In genomic region chr11:70374302-70374701, GRCm38 (mm10) we compare ENCODE assay signal across 28 mouse cellular contexts. TPM values are rescaled to one million over a fixed set of nuclear protein-coding genes. Genes with fewer than 3 reads are reported as not detected.
DNase-seq lines count a peak whose midpoint lies in the region; ATAC-seq and TF ChIP-seq lines count a peak whose summit lies in the region.
"Had no signal": no experiment of that assay in that cellular context is flagged by ENCODE, and none has a peak within 500 bp of the region (broad histone marks: within the 10 kb centered on the region; RNA-seq: fewer than 3 reads in every experiment).

No protein-coding gene starts in this region.

- peak; percentile 31 for TF ChIP-seq RAD21 in MEL (IDR thresholded peaks at IDR 0.05; ENCODE audit: low read depth, low read length)

- TF ChIP-seq EP300 in MEL (IDR thresholded peaks at IDR 0.05; ENCODE audit: low read depth in 1 of 2, low read length in 2 of 2) = peak; percentile 49 to 86

- ATAC-seq in hematopoietic stem cell, adult 5-6 weeks (replicated peaks in 1 of 2; ENCODE audit: insufficient read depth in 1 of 2, low FRiP score in 2 of 2, low TSS enrichment in 1 of 2, low read depth in 1 of 2, poor library complexity in 2 of 2, severe bottlenecking in 2 of 2) = peak; percentile 84 to 86
- ATAC-seq in neutrophil, adult 5-6 weeks (ENCODE audit: extremely low read depth, insufficient number of reproducible peaks, low FRiP score, poor library complexity, severe bottlenecking) = peak; percentile 89
- ATAC-seq: CD4-positive, CD25-positive, alpha-beta regulatory T cell, adult 4 months; forebrain, embryonic 13.5 days had no signal

- peaks cover 0 to 15% of the 10 kb centered on the region in 2 experiments; a peak in 2 of 4 replicates for H3K36me3 ChIP-seq in MEL (ENCODE audit: control insufficient read depth in 1 of 2, insufficient read depth in 2 of 2, low read length in 2 of 2)
- H3K36me3 ChIP-seq: embryonic facial prominence, embryonic 12.5 days; G1E; hindbrain, embryonic 12.5 days; liver, embryonic 13.5 days; midbrain, embryonic 12.5 days had no signal

- peak in 1 of 3 experiments; percentile 37; a peak in 2 of 6 replicates for TF ChIP-seq CTCF in MEL (IDR thresholded peaks at IDR 0.05 in 2 of 3, conservative IDR thresholded peaks at IDR 0.05 in 1 of 3; ENCODE audit: control insufficient read depth in 1 of 3, insufficient read depth in 1 of 3, low read depth in 2 of 3, low read length in 3 of 3, poor library complexity in 1 of 3, severe bottlenecking in 1 of 3)

- H3K4me1 ChIP-seq in MEL (ENCODE audit: control insufficient read depth in 1 of 2, insufficient read depth in 2 of 2, low read length in 2 of 2) = peaks cover 5 to 16% of the 10 kb centered on the region in 2 experiments
- H3K4me1 ChIP-seq: embryonic facial prominence, embryonic 12.5 days; forebrain, embryonic 13.5 days; hindbrain, embryonic 12.5 days; liver, embryonic 13.5 days; midbrain, embryonic 12.5 days had no signal

- peak overlapping the region; percentile 8; the same call in 1 of the 2 replicates for H3K9ac ChIP-seq in MEL (ENCODE audit: control insufficient read depth, low read depth, low read length, poor library complexity, severe bottlenecking)
- H3K9ac ChIP-seq: embryonic facial prominence, embryonic 12.5 days; forebrain, embryonic 13.5 days; hindbrain, embryonic 12.5 days; liver, embryonic 13.5 days; midbrain, embryonic 12.5 days had no signal

- peak overlapping the region; percentile 25 for H3K27ac ChIP-seq in MEL (ENCODE audit: control insufficient read depth, low read depth, low read length)
- H3K27ac ChIP-seq: embryonic facial prominence, embryonic 12.5 days; forebrain, embryonic 13.5 days; hindbrain, embryonic 12.5 days; left cerebral cortex, adult 2 months; liver, embryonic 13.5 days; midbrain, embryonic 12.5 days had no signal

- DNase-seq in lung, postnatal 25 days (ENCODE audit: low spot score) = peak; percentile 24
- DNase-seq in lung, adult 18-20 months = no peak
- DNase-seq in MEL (ENCODE audit: low read depth, low spot score) = peak; percentile 98
- no peak for DNase-seq in gastrocnemius, postnatal 10 days
- no peak for DNase-seq in spleen, adult 12 weeks (ENCODE audit: low spot score)
- DNase-seq: adrenal gland, postnatal 36 days; cerebellum, adult 8-10 months; gastrocnemius, postnatal 36 days; heart, postnatal 10 days; kidney, adult 8-10 months; kidney, postnatal 25 days; left cerebral cortex, postnatal 4 days; liver, embryonic 13.5 days; right cerebral cortex, postnatal 14 days had no signal

- H3K79me2 ChIP-seq in MEL (ENCODE audit: control insufficient read depth, insufficient read depth, low read length, poor library complexity) = no peaks in the 10 kb centered on the region

- no peaks in the 10 kb centered on the region for H3K9me3 ChIP-seq in MEL (replicated peaks; ENCODE audit: insufficient read depth, low read length)
- H3K9me3 ChIP-seq: embryonic facial prominence, embryonic 12.5 days; forebrain, embryonic 13.5 days; G1E; hindbrain, embryonic 12.5 days; liver, embryonic 13.5 days; midbrain, embryonic 12.5 days had no signal

- H3K4me3 ChIP-seq in MEL (ENCODE audit: control insufficient read depth in 1 of 2, insufficient read depth in 1 of 2, low read depth in 2 of 2, low read length in 2 of 2) = no peak overlapping the region; a peak in 1 of 4 replicates
- H3K4me3 ChIP-seq: embryonic facial prominence, embryonic 12.5 days; erythroblast, embryonic 14.5 days; forebrain, embryonic 13.5 days; hindbrain, embryonic 12.5 days; left cerebral cortex, adult 2 months; liver, embryonic 13.5 days; midbrain, embryonic 12.5 days; myocyte had no signal

- peaks cover 0 to 6% of the 10 kb centered on the region in 2 experiments; a peak in 3 of 4 replicates for H3K27me3 ChIP-seq in MEL (ENCODE audit: control insufficient read depth in 1 of 2, insufficient read depth in 2 of 2, low read length in 2 of 2)
- H3K27me3 ChIP-seq: embryonic facial prominence, embryonic 12.5 days; forebrain, embryonic 13.5 days; hindbrain, embryonic 12.5 days; midbrain, embryonic 12.5 days had no signal

- no peak for TF ChIP-seq POLR2A in MEL (IDR thresholded peaks at IDR 0.05; ENCODE audit: control insufficient read depth in 1 of 2, insufficient read depth in 1 of 2, low read depth in 1 of 2, low read length in 2 of 2, poor library complexity in 1 of 2)

TF ChIP-seq in MEL, 35 proteins besides CTCF, POLR2A, EP300 and RAD21:
- TF ChIP-seq JUND (IDR thresholded peaks at IDR 0.05; ENCODE audit: low read depth, low read length) (0 out of 2 replicates have a peak, but pooled peaks have one; percentile 37), SMC3 (IDR thresholded peaks at IDR 0.05; ENCODE audit: low read depth, low read length) (peak; percentile 55), TBP (IDR thresholded peaks at IDR 0.05; ENCODE audit: low read depth, low read length) (peak; percentile 96), E2F4 (IDR thresholded peaks at IDR 0.05; ENCODE audit: borderline replicate concordance, low read depth, low read length) (no peak), GATA1 (IDR thresholded peaks at IDR 0.05; ENCODE audit: low read depth, low read length) (0 out of 2 replicates have a peak, but pooled peaks have one; percentile 2), MAX (IDR thresholded peaks at IDR 0.05; ENCODE audit: low read length) (0 out of 2 replicates have a peak, but pooled peaks have one; percentile 44), NELFE (IDR thresholded peaks at IDR 0.05; ENCODE audit: low read depth, low read length) (no peak), CHD2 (IDR thresholded peaks at IDR 0.05; ENCODE audit: low read length) (no peak), HCFC1 (IDR thresholded peaks at IDR 0.05; ENCODE audit: low read depth, low read length) (peak; percentile 36; the same call in 1 of the 2 replicates), RCOR1 (IDR thresholded peaks at IDR 0.05; ENCODE audit: low read depth, low read length) (peak; percentile 46; the same call in 1 of the 2 replicates), ELF1 (IDR thresholded peaks at IDR 0.05; ENCODE audit: low read depth, low read length) (peak; percentile 64; the same call in 1 of the 2 replicates), MXI1 (IDR thresholded peaks at IDR 0.05; ENCODE audit: low read depth, low read length) (peak; percentile 53; the same call in 1 of the 2 replicates), USF2 (IDR thresholded peaks at IDR 0.05; ENCODE audit: borderline replicate concordance in 1 of 2, insufficient read depth in 1 of 2, low read depth in 1 of 2, low read length in 2 of 2) (no peak), UBTF (IDR thresholded peaks at IDR 0.05; ENCODE audit: borderline replicate concordance, insufficient read depth, low read depth, low read length) (0 out of 2 replicates have a peak, but pooled peaks have one; percentile 60), SIN3A (IDR thresholded peaks at IDR 0.05; ENCODE audit: low read length) (peak; percentile 63; the same call in 1 of the 2 replicates), MYC (IDR thresholded peaks at IDR 0.05; ENCODE audit: low read depth, low read length) (peak; percentile 92)

RNA-seq across cellular contexts. Expression of gene Alox15, which starts 22.5 kb away (rescaled TPM):
- not detected in 2 replicates for total RNA-seq in MEL (2012; rRNA removed)
- not detected for polyA plus RNA-seq in MEL (2012; ENCODE audit: insufficient read depth in 1 of 2, insufficient read length in 2 of 2, low read depth in 1 of 2, low replicate concordance in 2 of 2, missing spikeins in 1 of 2)
- 1.6 and 4.4 TPM in 2 replicates for total RNA-seq in hematopoietic stem cell, adult 5-6 weeks (2017)
- 4.5 and 7.1 TPM in 2 replicates for total RNA-seq in neutrophil, adult 5-6 weeks (2017)
- under 1 TPM in 1 of 2 experiments, not detected in 1; 0.52 TPM for total RNA-seq in gastrocnemius, postnatal 10 days (2021)
- total RNA-seq: G1E; left cerebral cortex, adult 2 months; left cerebral cortex, postnatal 4 days had no signal
- polyA plus RNA-seq: CD4-positive, CD25-positive, alpha-beta regulatory T cell, adult 4 months; erythroblast, embryonic 14.5 days; G1E; hindbrain, embryonic 12.5 days; myocyte; neural tube, embryonic 14.5 days had no signal

RNA-seq across cellular contexts. Expression of gene Pelp1, which starts 35.5 kb away (rescaled TPM):
- 46.4 and 50.6 TPM in 2 replicates for total RNA-seq in MEL (2012; rRNA removed)
- 10 to 100 TPM in 1 of 2 experiments, not detected in 1; 70.1 TPM for polyA plus RNA-seq in MEL (2012; ENCODE audit: insufficient read depth in 1 of 2, insufficient read length in 2 of 2, low read depth in 1 of 2, low replicate concordance in 2 of 2, missing spikeins in 1 of 2)
- 8.8 and 9.8 TPM in 2 replicates for total RNA-seq in hematopoietic stem cell, adult 5-6 weeks (2017)
- 4.9 and 5.5 TPM in 2 replicates for total RNA-seq in neutrophil, adult 5-6 weeks (2017)
- total RNA-seq in gastrocnemius, postnatal 10 days (2021) = 10 to 100 TPM; 20.2 to 21.4 TPM

RNA-seq across cellular contexts. Expression of gene Alox12e, which starts 51.9 kb away (rescaled TPM):
- total RNA-seq in MEL (2012; rRNA removed) = not detected in 2 replicates
- polyA plus RNA-seq in MEL (2012; ENCODE audit: insufficient read depth in 1 of 2, insufficient read length in 2 of 2, low read depth in 1 of 2, low replicate concordance in 2 of 2, missing spikeins in 1 of 2) = not detected
- not detected in 2 replicates for total RNA-seq in hematopoietic stem cell, adult 5-6 weeks (2017)
- 0.35 and 2.0 TPM in 2 replicates for total RNA-seq in neutrophil, adult 5-6 weeks (2017)
- not detected for total RNA-seq in gastrocnemius, postnatal 10 days (2021)
- total RNA-seq: adrenal gland, postnatal 36 days; gastrocnemius, postnatal 36 days; heart, postnatal 10 days had no signal
- polyA plus RNA-seq: CD4-positive, CD25-positive, alpha-beta regulatory T cell, adult 4 months; cortical plate, adult 2 months; embryonic facial prominence, embryonic 12.5 days; erythroblast, embryonic 14.5 days; forebrain, embryonic 13.5 days; G1E; heart, embryonic 11.5 days; hindbrain, embryonic 12.5 days; midbrain, embryonic 12.5 days; myocyte; neural tube, embryonic 14.5 days had no signal

RNA-seq across cellular contexts. Expression of gene Arrb2, which starts 58.1 kb away (rescaled TPM):
- total RNA-seq in MEL (2012; rRNA removed) = 200 and 241 TPM in 2 replicates
- 100 to 1,000 TPM in 1 of 2 experiments, not detected in 1; 272 TPM for polyA plus RNA-seq in MEL (2012; ENCODE audit: insufficient read depth in 1 of 2, insufficient read length in 2 of 2, low read depth in 1 of 2, low replicate concordance in 2 of 2, missing spikeins in 1 of 2)
- 43.3 and 68.7 TPM in 2 replicates for total RNA-seq in hematopoietic stem cell, adult 5-6 weeks (2017)
- 278 and 300 TPM in 2 replicates for total RNA-seq in neutrophil, adult 5-6 weeks (2017)
- 10 to 100 TPM; 11.0 TPM for total RNA-seq in gastrocnemius, postnatal 10 days (2021)

Comparison
In these comparisons a context has a peak if more than half of its experiments do, and no peak if none do; other contexts are left out.
1. DNase-seq: peak in lung, postnatal 25 days (single experiment) and MEL (single experiment); none in lung, adult 18-20 months (0 of 2), gastrocnemius, postnatal 10 days (single experiment) and spleen, adult 12 weeks (single experiment).